Mouse (Mus musculus) bone marrow, adult 2 months (tissue): Measurements from ENCODE around the gene Gm11985.

ENCODE experiments used
- CTCF ChIP-seq: fragments of 200-500 bp; IDR thresholded peaks from 2 replicates; pipeline ENCODE4 v1.5.1; 2011; ENCODE audit warnings: low read length, control low read depth; ENCODE audit not compliant: control insufficient read depth, insufficient read depth
- POLR2A ChIP-seq: fragments of 200-500 bp; IDR thresholded peaks from 2 replicates; pipeline ENCODE4 v1.6.1; 2011; ENCODE audit warnings: low read depth, mild to moderate bottlenecking, control low read depth, low read length, borderline replicate concordance; ENCODE audit not compliant: control insufficient read depth

DNA sequence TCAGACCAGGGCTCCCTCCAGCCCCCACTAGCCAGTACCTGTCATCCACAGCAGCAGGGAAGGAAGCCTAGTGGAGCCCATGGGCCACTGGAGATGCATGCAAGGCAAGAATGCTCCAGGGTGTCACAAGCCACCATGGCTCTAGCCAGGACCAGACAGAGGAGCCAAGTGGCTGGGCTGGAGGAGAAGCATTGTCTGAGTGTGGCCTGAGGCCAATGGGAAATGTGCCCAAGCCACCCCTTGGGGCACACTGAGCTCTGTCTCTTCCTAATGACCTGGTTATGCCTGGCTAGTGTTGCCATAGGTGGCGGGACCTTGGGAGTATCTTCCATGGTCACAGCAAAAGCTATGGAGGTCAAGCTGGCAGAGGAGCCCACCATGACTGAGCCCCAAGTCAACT lies 18.7 kb downstream of the Gm11985 start:
- TF ChIP-seq CTCF = no peak
- TF ChIP-seq POLR2A = no peak
